Mouse (Mus musculus) intestine, postnatal 0 days (tissue): ENCODE data around the gene Atxn1. TPM values are rescaled to one million over a fixed set of nuclear protein-coding genes. Genes with fewer than 3 reads are reported as not detected.

ENCODE experiments used
- ATAC-seq: fragments of 200-750 bp; cut with Nextera tagmentation; 2 replicates; pipeline ENCODE4 v1.8.0; 2017; ENCODE audit warnings: mild to moderate bottlenecking, moderate TSS enrichment, moderate library complexity
- H3K27ac ChIP-seq: fragments of 300-500 bp; sonication (generic); 2 replicates; pipeline ENCODE4 v1.5.1; 2014; ENCODE audit warnings: mild to moderate bottlenecking, low read depth, low read length, moderate library complexity
- H3K27me3 ChIP-seq: fragments of 300-500 bp; sonication (generic); replicated peaks from 2 replicates; pipeline ENCODE4 v1.6.1; 2014; ENCODE audit warnings: low read length, mixed read lengths; ENCODE audit not compliant: control insufficient read depth, insufficient read depth
- H3K36me3 ChIP-seq: fragments of 300-500 bp; sonication (generic); 2 replicates; pipeline ENCODE4 v1.6.1; 2014; ENCODE audit warnings: mild to moderate bottlenecking, moderate library complexity; ENCODE audit not compliant: control insufficient read depth, insufficient read depth
- H3K4me1 ChIP-seq: fragments of 300-500 bp; sonication (generic); replicated peaks from 2 replicates; pipeline ENCODE4 v1.6.1; 2014; ENCODE audit warnings: antibody characterized with exemption, low read length, mixed read lengths; ENCODE audit not compliant: control insufficient read depth, insufficient read depth
- H3K4me2 ChIP-seq: fragments of 300-500 bp; sonication (generic); replicated peaks from 2 replicates; pipeline ENCODE4 v1.6.1; 2014; ENCODE audit warnings: low read depth, mild to moderate bottlenecking, moderate library complexity
- H3K4me3 ChIP-seq: fragments of 300-500 bp; sonication (generic); 2 replicates; pipeline ENCODE4 v1.5.1; 2014; ENCODE audit warnings: low read depth, low read length
- H3K9ac ChIP-seq: fragments of 300-500 bp; sonication (generic); 2 replicates; pipeline ENCODE4 v1.6.1; 2014; ENCODE audit warnings: mild to moderate bottlenecking, low read depth, low read length
- H3K9me3 ChIP-seq: fragments of 300-500 bp; sonication (generic); 2 replicates; pipeline ENCODE4 v1.6.1; 2016; ENCODE audit warnings: mixed run types; ENCODE audit not compliant: control insufficient read depth
- CTCF ChIP-seq: sonication (generic); IDR thresholded peaks from 2 replicates; pipeline ENCODE4 v1.5.1; 2016; ENCODE audit warnings: low read depth, mild to moderate bottlenecking, control low read depth, antibody characterized with exemption, moderate library complexity
- WGBS: fragments of 180-500 bp; shearing (Covaris S2); extraction: QIAGEN DNeasy Blood & Tissue Kit; methylation state at CpG from one replicate; pipeline ENCODE4 v1.1.7; 2014; 5-methylcytosine and 5-hydroxymethylcytosine counted together
- polyA plus RNA-seq: library from polyadenylated mRNA; unstranded; fragments of >200 nt; fragmentation: Nextera tagmentation; extraction: Ambion mirVana; gene quantifications from 2 replicates; pipeline ENCODE4 v1.2.1, GENCODE M21; 2015

The Atxn1 gene
- polyA plus RNA-seq, 1 experiment from 2014 or later: 6.1 TPM

- Histone ChIP-seq H3K27ac (no peak overlapping the region), H3K4me3 (no peak overlapping the region), H3K9me3 (no peaks in the 10 kb centered on the region), H3K36me3 (no peaks in the 10 kb centered on the region), H3K9ac (no peak overlapping the region), H3K4me2 (no peak overlapping the region), H3K4me1 (peaks cover 4% of the 10 kb centered on the region; the same call in 1 of the 2 replicates), H3K27me3 (no peaks in the 10 kb centered on the region)
- no peak for ATAC-seq
- TF ChIP-seq CTCF: no peak
- 92% methylated on average over 5 of the region's 5 CpGs for WGBS
These were observed 62.4 kb downstream of the Atxn1 start for GRCm38 (mm10) chr13:45902457-45902856.

DNA sequence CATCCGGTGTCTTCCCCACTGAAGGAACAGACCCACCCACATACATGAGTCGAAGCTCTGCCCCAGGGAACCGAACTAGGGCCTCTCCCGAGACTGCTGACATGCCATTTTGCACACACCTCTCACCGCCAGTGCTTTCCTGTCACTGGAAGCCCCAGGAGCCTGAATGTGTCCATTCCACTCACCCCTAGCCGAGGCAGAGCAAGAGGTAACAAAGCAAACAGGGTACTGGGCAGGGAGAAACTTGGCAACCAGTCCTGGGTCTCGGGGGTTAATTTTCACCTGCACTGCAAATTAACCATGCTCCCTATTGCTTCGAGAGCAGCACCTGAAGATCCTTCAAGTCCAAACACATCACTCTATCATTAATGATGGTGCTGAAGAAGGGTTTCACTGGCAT lies 64.0 kb downstream of the Atxn1 start:
- TF ChIP-seq CTCF: no peak
- WGBS: 66% methylated on average over 8 of the region's 8 CpGs
- no peak overlapping the region for H3K4me3 ChIP-seq
- no peaks in the 10 kb centered on the region for H3K4me1 ChIP-seq
- H3K27ac ChIP-seq: no peak overlapping the region
- H3K27me3 ChIP-seq: no peaks in the 10 kb centered on the region
- ATAC-seq: no peak
- H3K9ac ChIP-seq: no peak overlapping the region
- H3K4me2 ChIP-seq: no peak overlapping the region
- no peaks in the 10 kb centered on the region for H3K36me3 ChIP-seq
- H3K9me3 ChIP-seq: no peaks in the 10 kb centered on the region

DNA sequence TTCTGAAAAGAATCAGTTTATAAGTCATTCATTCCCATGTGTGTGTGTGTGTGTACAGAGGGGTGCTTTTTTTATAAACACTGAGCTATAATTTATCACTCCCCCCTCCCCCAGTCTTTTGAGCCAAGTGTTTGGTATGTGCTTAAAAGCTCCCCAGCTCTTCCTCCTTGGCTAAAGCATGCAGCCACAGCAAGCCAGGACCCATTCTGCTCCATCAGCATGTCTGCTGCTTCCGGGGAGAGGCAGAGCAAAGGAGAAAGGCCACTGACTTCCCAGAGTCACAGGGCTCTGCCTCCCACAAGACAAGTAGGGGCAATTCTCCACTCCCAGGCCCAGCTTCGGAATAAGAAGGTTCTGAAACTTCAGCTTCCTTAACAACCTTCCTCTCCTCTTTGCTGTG lies 67.2 kb downstream of the Atxn1 start:
- no peak overlapping the region for H3K9ac ChIP-seq
- 0 out of 2 replicates have a peak overlapping the region, but pooled peaks have one; percentile 46 for H3K27ac ChIP-seq
- H3K27me3 ChIP-seq: no peaks in the 10 kb centered on the region
- ATAC-seq: peak; percentile 33; the same call in 1 of the 2 replicates
- H3K4me1 ChIP-seq: no peaks in the 10 kb centered on the region
- 21% methylated on average over 2 of the region's 2 CpGs for WGBS
- H3K36me3 ChIP-seq: no peaks in the 10 kb centered on the region
- H3K9me3 ChIP-seq: no peaks in the 10 kb centered on the region
- H3K4me3 ChIP-seq: no peak overlapping the region
- no peak for TF ChIP-seq CTCF
- H3K4me2 ChIP-seq: no peak overlapping the region

DNA sequence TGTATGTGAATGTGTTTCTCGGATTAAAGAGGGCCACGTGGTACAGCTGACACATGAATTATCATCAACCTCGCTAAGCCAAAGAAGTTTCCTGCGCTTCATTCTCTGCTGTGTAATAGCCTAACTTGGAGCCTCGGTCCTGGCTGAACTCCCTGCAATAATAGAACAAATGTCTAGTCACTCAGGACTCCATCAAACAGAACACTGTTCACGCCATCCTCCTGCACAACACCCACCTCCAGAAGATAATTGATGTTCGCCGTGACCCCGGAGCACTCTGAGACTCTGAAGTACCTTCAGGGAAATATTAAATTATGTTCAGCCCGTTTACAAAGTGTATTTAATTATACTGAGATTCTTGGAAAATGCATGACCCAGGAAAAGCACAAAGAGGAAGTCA lies 70.0 kb downstream of the Atxn1 start:
- no peak for TF ChIP-seq CTCF
- no peak for ATAC-seq
- WGBS: 66% methylated on average over 10 of the region's 10 CpGs
- H3K4me2 ChIP-seq: no peak overlapping the region
- H3K4me3 ChIP-seq: no peak overlapping the region
- H3K4me1 ChIP-seq: no peaks in the 10 kb centered on the region
- H3K27ac ChIP-seq: no peak overlapping the region
- H3K9ac ChIP-seq: no peak overlapping the region
- H3K9me3 ChIP-seq: no peaks in the 10 kb centered on the region
- no peaks in the 10 kb centered on the region for H3K36me3 ChIP-seq
- no peaks in the 10 kb centered on the region for H3K27me3 ChIP-seq

- H3K4me3 ChIP-seq: no peak overlapping the region
- H3K27me3 ChIP-seq: no peaks in the 10 kb centered on the region
- TF ChIP-seq CTCF: no peak
- no peak overlapping the region for H3K9ac ChIP-seq
- H3K4me2 ChIP-seq: no peak overlapping the region
- ATAC-seq: no peak
- WGBS: 75% methylated on average over 6 of the region's 6 CpGs
- no peaks in the 10 kb centered on the region for H3K9me3 ChIP-seq
- no peak overlapping the region for H3K27ac ChIP-seq
- no peaks in the 10 kb centered on the region for H3K36me3 ChIP-seq
- H3K4me1 ChIP-seq: no peaks in the 10 kb centered on the region
These were observed 70.6 kb downstream of the Atxn1 start for GRCm38 (mm10) chr13:45894234-45894633.

DNA sequence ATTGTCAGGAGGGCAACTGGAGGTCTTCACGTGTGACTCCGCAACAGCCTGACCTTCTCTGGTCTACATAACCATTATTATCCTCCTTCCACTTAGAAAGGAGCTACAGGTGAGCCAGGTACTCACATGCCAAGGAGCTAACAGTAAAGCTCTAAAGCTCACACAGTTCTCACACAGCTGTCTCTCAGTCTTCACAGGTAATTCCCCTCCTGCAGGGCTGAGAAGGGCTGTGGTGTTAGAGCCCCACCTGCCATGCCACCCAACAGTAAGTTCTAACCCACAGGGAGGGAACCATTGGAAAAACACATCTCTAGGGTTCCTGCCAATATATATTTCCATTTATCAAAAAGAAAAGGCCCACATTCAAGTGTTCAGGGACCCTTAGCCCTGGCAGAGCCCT lies 73.7 kb downstream of the Atxn1 start:
- no peak for ATAC-seq
- 81% methylated on average over 2 of the region's 2 CpGs for WGBS
- Histone ChIP-seq H3K4me1 (no peaks in the 10 kb centered on the region), H3K27me3 (no peaks in the 10 kb centered on the region), H3K4me3 (no peak overlapping the region), H3K36me3 (no peaks in the 10 kb centered on the region), H3K27ac (no peak overlapping the region), H3K9me3 (no peaks in the 10 kb centered on the region), H3K4me2 (no peak overlapping the region), H3K9ac (no peak overlapping the region)
- TF ChIP-seq CTCF: no peak
